Mouse (Mus musculus) C2C12 (cell line): ENCODE measurements around the gene Gpr3. TPM values are rescaled to one million over a fixed set of nuclear protein-coding genes. Genes with fewer than 3 reads are reported as not detected.

Experiments used
- H3K27me3 ChIP-seq: one replicate; pipeline ENCODE4 v1.6.1; 2011; ENCODE audit not compliant: control insufficient read depth, insufficient read depth, insufficient read length
- H3K36me3 ChIP-seq: one replicate; pipeline ENCODE4 v1.6.1; 2011; ENCODE audit not compliant: control insufficient read depth, insufficient read depth
- H3K4me3 ChIP-seq: one replicate; pipeline ENCODE4 v1.5.1; 2011; ENCODE audit warnings: mild to moderate bottlenecking, control low read depth; ENCODE audit not compliant: poor library complexity, insufficient read depth, severe bottlenecking
- H3K79me2 ChIP-seq: one replicate; pipeline ENCODE4 v1.6.1; 2011; ENCODE audit not compliant: control insufficient read depth, insufficient read depth
- H3K79me3 ChIP-seq: one replicate; pipeline ENCODE4 v1.6.1; 2011; ENCODE audit warnings: low read depth, control low read depth
- H3ac ChIP-seq: one replicate; pipeline ENCODE3; 2011; ENCODE audit warnings: low read depth; ENCODE audit not compliant: control insufficient read depth, insufficient read length
- CEBPB ChIP-seq: IDR thresholded peaks from one replicate; pipeline ENCODE4 v1.6.1; 2011; ENCODE audit warnings: low read depth, mild to moderate bottlenecking, control low read depth, moderate library complexity
- CTCF ChIP-seq: IDR thresholded peaks from one replicate; pipeline ENCODE4 v1.5.1; 2011; ENCODE audit not compliant: control insufficient read depth, insufficient read depth, insufficient read length
- FOSL1 ChIP-seq: IDR thresholded peaks from one replicate; pipeline ENCODE4 v1.8.0; 2011; ENCODE audit warnings: mild to moderate bottlenecking, low read length; ENCODE audit not compliant: poor library complexity, insufficient read depth, severe bottlenecking
- MAX ChIP-seq: IDR thresholded peaks from one replicate; pipeline ENCODE4 v1.6.1; 2011; ENCODE audit warnings: mild to moderate bottlenecking, control low read depth
- MYOD1 ChIP-seq: IDR thresholded peaks from one replicate; pipeline ENCODE4 v1.6.1; 2011; ENCODE audit warnings: low read depth; ENCODE audit not compliant: control insufficient read depth, insufficient read length
- MYOG ChIP-seq: IDR thresholded peaks from one replicate; pipeline ENCODE4 v1.6.1; 2011; ENCODE audit not compliant: control insufficient read depth, insufficient read length; ENCODE audit errors: extremely low read depth
- USF1 ChIP-seq: IDR thresholded peaks from one replicate; pipeline ENCODE4 v1.6.1; 2011; ENCODE audit warnings: low read depth, mild to moderate bottlenecking, control low read depth, moderate library complexity
- polyA plus RNA-seq: library from polyadenylated mRNA; unstranded; fragments of >200 nt; fragmentation: generic; extraction: Trizol; gene quantifications from one replicate; pipeline ENCODE4 v1.2.1, GENCODE M21; 2012; ENCODE audit warnings: missing spikeins

Gpr3 gene
- polyA plus RNA-seq, 1 experiment, result 0.53 TPM

- H3K4me3 ChIP-seq, result no peak overlapping the region
- TF ChIP-seq MAX (no peak), MYOG (no peak), CEBPB (no peak), USF1 (no peak)
- H3K79me3 ChIP-seq, result no peaks in the 10 kb centered on the region
- H3K36me3 ChIP-seq, result no peaks in the 10 kb centered on the region
- no peak overlapping the region for H3ac ChIP-seq
- no peaks in the 10 kb centered on the region for H3K27me3 ChIP-seq
- H3K79me2 ChIP-seq, result no peaks in the 10 kb centered on the region
Measured at GRCm38 (mm10) chr4:133210023-133210787, 2.1 kb downstream of the Gpr3 start.

- H3ac ChIP-seq, result no peak overlapping the region
- no peaks in the 10 kb centered on the region for H3K79me3 ChIP-seq
- no peaks in the 10 kb centered on the region for H3K79me2 ChIP-seq
- no peaks in the 10 kb centered on the region for H3K27me3 ChIP-seq
- no peaks in the 10 kb centered on the region for H3K36me3 ChIP-seq
- TF ChIP-seq CEBPB (no peak), MYOD1 (no peak), CTCF (peak; percentile 76), USF1 (no peak)
- no peak overlapping the region for H3K4me3 ChIP-seq
Measured at GRCm38 (mm10) chr4:133209366-133209765, 3.0 kb downstream of the Gpr3 start.

DNA sequence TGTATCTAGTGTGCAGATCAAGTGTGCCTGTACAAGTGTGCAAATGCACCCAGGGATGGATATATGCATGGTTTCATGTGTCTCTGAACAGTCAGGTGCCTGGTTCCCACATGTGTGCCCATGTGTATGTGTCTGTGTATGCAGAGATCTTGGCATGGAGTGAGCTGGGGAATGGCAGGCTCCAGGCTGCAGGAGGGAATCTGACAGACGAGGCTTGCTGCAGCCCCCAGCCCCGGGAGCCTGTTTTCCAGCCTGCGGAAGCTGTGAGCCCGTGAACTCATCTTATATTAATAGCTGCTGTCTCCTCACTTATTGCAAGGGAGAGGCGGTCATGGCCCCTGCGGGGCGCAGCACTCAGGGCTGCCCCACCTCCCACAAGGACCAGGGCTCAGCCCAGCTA is 8.0 kb downstream of the Gpr3 start:
- H3K79me2 ChIP-seq, result no peaks in the 10 kb centered on the region
- no peak overlapping the region for H3ac ChIP-seq
- H3K4me3 ChIP-seq, result no peak overlapping the region
- H3K27me3 ChIP-seq, result no peaks in the 10 kb centered on the region
- no peaks in the 10 kb centered on the region for H3K36me3 ChIP-seq
- TF ChIP-seq CEBPB (no peak), CTCF (no peak), FOSL1 (no peak), MYOG (no peak), MAX (no peak), MYOD1 (no peak), USF1 (no peak)
- H3K79me3 ChIP-seq, result no peaks in the 10 kb centered on the region

GRCm38 (mm10) chr4:133203591-133203990 is 8.7 kb downstream of the Gpr3 start:
- no peak overlapping the region for H3ac ChIP-seq
- no peaks in the 10 kb centered on the region for H3K79me2 ChIP-seq
- no peaks in the 10 kb centered on the region for H3K79me3 ChIP-seq
- H3K36me3 ChIP-seq, result no peaks in the 10 kb centered on the region
- H3K4me3 ChIP-seq, result no peak overlapping the region
- no peaks in the 10 kb centered on the region for H3K27me3 ChIP-seq
- TF ChIP-seq MYOD1, result no peak
- no peak for TF ChIP-seq USF1
- TF ChIP-seq FOSL1, result no peak
- TF ChIP-seq MYOG, result no peak
- no peak for TF ChIP-seq MAX
- no peak for TF ChIP-seq CEBPB
- TF ChIP-seq CTCF, result no peak

GRCm38 (mm10) chr4:133202254-133202653 is 10.1 kb downstream of the Gpr3 start:
- H3K79me2 ChIP-seq, result no peaks in the 10 kb centered on the region
- H3K79me3 ChIP-seq, result no peaks in the 10 kb centered on the region
- no peak overlapping the region for H3ac ChIP-seq
- no peak overlapping the region for H3K4me3 ChIP-seq
- H3K27me3 ChIP-seq, result no peaks in the 10 kb centered on the region
- TF ChIP-seq CEBPB (no peak), FOSL1 (no peak), MAX (no peak), MYOD1 (no peak), USF1 (no peak), MYOG (no peak), CTCF (no peak)
- no peaks in the 10 kb centered on the region for H3K36me3 ChIP-seq

DNA sequence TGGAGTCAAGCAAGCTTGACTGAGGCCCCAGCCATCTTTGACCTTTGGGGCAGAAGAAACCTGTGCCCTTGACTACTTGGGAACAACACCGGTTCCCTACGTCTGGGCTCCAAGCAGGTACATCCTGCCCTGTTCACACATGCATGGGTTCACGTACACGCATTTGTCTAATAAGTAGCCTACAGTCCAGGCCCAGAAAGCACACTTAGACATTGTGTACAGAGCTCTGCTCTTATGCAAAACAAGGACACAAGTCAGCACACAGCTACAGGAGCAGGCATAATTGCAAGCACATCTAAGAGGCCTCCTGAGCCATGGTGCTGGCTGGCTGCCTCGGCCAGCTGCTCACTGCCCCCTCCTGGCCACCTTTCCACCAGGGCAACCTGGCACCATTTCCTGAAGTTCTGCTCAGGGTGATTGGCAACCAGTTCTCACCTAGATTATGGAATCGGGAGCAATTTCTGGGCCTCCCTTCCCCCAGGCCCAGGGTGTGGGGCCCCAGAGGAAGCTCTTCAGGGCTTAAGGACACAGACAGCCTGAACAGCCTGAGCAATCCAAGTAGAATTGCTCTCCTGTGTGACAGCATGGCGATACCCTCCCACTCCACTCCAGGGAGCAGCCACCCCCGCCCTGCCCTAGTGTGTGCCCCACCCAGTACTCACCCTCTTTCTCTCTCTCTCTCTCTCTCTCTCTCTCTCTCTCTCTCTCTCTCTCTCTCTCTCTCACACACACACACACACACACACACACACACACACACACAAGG is 11.1 kb downstream of the Gpr3 start:
- Histone ChIP-seq H3ac (no peak overlapping the region), H3K79me3 (no peaks in the 10 kb centered on the region), H3K36me3 (peaks cover 4% of the 10 kb centered on the region), H3K27me3 (no peaks in the 10 kb centered on the region), H3K4me3 (no peak overlapping the region), H3K79me2 (no peaks in the 10 kb centered on the region)
- TF ChIP-seq MYOG, result no peak
- peak; percentile 71 for TF ChIP-seq CTCF
- TF ChIP-seq USF1, result no peak
